Mouse (Mus musculus) regulatory T cell (primary cell): ENCODE results near the gene Ttbk1.

Experiments used
- in situ Hi-C: fragments of 300-600 bp; cut with MboI, MseI; formaldehyde crosslinking; loops from one replicate; pipeline ENCODE4 v1.15.1; 2025; ENCODE audit warnings: high pct_unique_total_duplicates

The Ttbk1 gene

DNA sequence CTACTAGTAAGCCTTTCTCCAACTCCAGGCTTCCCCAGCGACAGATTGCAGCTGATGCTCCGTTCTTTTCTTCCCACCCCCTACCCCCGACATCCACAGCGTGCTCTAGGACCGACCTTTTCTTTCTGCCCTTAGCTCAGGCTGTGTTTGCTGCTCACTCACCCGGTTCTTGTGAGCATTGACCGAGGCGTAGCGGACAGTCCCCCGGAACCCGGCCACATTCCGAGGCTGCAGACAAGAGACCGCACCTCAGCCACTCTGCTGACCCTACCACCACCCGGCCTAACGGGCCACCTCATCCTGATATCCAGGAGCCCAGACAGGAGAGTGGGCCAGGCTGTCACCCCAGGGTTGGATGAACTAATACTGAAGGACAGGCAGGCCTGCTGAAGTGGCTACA, 10.2 kb downstream of the Ttbk1 start:
- in situ Hi-C loops: no loop called here

DNA sequence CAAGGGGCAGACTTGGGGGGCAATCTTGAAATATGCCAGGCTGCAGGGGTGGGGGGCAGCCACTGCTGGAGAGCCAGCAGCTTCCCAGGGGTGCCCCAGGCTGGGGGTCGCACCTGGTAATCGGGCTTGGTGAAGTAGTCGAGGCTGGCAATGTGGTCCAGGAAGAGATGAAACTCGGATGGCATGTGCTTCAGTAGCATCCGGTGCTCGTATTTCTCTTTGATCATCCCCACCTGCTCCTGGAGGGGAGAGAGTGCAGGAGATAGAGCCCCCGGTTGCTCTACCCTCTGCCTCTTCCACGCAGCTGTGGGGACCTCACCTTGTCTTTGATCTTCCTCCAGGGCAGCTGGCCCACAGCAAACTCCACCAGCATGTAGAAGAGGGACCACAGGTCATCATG, 10.9 kb downstream of the Ttbk1 start:
- in situ Hi-C loops: no loop called here

DNA sequence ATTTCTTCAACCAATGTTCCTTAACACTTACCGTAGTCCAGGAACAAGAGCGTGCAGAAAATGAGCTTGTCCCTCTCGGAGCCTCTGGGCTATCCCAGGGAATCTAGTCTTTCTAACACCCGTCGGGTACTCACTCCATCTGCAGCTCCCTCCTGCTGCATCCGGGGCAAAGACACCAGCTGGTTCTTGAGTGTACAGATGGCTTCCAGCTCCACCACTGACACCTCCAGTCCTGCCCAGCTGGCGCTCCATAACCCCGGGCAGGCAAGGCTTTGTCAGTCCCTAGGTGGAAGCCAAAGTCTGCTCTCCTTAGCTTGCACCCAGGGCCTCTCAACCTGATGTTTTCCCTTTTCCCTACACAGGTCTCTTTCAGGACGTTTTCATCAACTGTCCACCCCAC, 19.6 kb downstream of the Ttbk1 start:
- in situ Hi-C loops: loop anchor here (10.0 kb wide), 1 partner anchor 787 kb away; no protein-coding TSS in a partner anchor

DNA sequence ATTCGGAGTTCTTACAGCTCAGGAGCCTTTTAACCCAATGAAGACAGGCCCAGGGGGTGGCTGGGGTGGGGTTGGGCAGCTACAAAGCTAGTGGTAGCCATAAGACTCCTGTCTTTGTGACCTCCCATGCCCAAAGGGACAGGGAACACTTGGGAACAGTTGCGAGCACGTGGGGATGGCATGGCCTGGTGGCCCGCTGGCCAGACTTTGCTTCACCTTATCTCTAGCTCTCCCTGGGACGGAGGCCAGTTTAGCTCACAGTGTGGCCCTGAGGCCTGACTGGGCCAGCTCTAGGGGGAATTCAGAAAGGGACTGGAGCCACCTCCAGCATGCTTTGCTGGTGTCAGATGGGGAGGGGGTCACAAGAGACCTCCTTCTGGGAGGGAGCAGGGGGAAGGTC, 25.2 kb downstream of the Ttbk1 start:
- in situ Hi-C loops: loop anchor here (10.0 kb wide), 1 partner anchor 793 kb away; no protein-coding TSS in a partner anchor

DNA sequence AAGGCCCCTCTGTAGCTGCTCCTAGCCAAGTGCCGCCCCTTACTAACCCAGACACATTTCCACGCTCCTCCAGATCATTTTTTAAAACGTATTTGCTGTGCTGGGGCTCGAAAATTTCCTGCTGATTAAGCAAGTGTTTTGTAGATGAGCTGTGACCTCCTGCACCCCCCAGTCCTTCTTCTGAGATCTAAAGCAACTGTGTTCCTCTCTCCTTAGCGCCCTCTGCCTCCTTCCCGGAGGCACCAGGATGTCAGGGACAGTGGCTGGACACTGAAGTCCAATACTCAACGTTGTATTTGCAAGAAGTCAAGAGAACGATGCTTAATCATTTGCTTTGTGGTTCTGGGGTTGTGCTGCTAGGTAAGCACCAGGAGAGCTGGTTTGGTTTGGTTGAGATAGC, 26.1 kb downstream of the Ttbk1 start:
- in situ Hi-C loops: loop anchor here (10.0 kb wide), 1 partner anchor 793 kb away; no protein-coding TSS in a partner anchor

DNA sequence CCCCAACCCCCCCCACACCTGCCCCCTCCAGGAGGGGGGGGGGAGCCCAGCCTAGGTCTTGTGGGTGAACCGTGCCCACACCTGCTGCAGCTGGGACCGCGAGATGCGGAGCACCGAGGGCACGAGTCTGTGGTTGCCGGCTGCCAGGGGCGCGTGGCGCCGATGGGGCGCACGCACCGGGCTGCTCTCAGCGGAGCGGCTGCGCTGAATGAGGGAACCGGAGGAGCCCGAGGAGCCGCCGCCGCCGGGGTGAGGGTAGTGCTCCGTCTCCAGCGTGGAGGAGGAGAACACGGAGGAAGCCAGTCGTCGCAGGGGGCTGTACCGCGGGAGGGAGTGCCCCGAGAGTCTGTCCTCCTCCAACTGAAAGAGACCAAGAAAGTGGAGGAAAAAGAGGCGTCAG, 26.8 kb downstream of the Ttbk1 start:
- in situ Hi-C loops: loop anchor here (10.0 kb wide), 1 partner anchor 794 kb away; no protein-coding TSS in a partner anchor

DNA sequence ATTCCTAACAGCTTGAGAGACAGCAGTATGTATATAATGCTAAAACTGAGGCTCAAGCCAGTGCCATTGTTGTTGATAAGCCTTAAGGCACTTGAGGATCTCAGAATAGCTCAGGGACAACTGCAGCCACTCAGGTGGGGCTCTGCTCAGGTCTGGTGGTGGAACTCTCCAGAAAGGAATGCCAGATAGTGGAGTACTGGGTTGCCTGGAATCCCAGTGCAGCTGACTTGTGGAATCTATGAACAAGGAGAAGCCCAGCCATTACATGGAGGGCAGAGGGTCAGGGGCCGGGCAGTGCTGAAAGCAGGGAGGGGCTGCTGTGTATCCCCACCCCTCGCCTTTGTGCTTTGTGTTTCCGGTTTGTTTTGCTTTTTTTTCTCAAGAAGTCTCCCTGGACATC, 29.0 kb downstream of the Ttbk1 start:
- in situ Hi-C loops: no loop called here

DNA sequence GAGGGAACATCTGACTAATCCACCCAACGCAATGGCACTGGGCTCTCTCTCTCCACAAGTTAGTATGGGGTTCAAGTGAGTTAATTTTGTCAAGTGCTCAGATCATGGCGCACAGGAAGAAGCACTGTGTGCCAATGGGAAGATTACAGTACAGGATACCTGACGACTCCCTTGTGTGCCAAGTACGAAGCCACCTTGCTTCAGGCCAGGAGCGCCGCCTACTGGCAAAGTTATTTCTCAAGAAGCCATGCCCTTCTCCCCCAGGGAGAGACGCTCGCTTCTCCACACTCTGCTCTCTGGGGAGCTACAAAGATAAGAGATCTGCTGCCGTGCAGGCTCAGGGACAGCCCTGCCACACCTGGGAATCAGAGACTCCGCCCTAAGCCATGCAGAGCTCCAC, 29.7 kb downstream of the Ttbk1 start:
- in situ Hi-C loops: no loop called here

DNA sequence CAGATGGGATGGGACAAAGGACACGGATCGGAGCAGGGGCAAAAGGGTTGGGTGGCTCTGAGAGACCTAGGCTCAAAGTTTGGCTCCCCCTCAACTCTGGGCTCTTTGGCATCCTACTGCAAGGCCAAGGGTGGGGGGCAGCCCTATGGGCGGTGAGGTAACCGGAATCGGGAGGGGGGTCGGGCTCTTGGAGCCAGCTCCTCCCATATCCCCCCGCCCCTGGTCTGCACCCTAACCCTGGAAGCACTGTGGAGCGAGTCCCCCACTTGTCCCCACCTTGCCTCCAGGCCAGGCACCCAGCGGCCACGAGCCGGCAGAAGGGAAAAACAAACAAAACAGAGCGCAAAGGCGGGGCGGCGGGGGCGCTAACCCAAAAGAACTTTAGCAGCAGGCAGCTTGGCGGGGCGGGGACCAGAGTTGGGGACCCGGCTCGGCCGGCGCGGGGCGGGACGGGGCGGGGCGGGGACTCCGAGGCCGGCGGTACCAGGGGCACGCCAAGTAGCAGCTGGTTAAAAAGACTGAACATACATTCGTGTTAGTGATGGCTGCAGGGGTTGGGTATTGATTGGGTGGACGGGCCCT, 32.3 kb downstream of the Ttbk1 start:
- in situ Hi-C loops: no loop called here

DNA sequence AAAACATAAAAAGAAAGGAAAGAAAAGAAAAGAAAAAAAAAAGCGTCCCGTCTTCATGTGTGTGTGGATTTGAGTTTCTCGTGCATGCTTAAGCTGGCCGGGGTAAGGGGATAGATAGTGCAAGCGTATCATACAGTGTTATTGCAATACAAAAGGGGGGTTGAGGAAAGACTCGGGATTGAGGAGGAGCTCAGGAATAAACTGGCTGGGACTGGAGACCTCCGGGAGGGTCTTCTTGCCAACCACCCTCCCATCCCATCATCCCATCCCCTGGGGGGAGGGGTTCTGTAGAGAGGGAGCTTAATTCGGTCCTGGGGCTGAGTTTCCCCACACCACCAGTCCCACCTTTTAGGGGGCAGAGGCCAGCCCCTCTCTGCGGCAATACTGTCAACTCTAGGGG, 32.9 kb downstream of the Ttbk1 start:
- in situ Hi-C loops: no loop called here

DNA sequence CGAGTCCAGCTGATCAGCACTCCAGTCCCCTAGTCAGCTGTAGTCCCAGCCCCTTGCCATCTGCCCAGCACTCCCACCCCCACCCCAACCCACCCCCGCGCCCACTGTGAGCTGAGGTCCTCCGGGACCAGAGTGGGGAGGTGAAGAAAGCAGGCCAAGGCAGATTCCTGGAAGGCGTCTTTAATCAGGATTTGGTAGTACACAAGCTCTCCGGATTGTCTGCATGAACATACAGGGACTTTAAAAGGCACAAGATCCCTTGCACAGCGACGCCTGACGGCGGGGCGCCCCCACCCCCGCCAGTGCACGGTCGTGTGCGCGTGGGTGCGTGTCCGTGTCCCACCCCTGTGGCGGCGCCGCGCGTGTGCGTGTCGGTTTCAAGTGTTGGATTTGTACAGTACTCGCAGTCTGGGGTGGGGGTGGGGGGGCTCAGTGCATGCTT, 33.5 kb downstream of the Ttbk1 start:
- in situ Hi-C loops: no loop called here

DNA sequence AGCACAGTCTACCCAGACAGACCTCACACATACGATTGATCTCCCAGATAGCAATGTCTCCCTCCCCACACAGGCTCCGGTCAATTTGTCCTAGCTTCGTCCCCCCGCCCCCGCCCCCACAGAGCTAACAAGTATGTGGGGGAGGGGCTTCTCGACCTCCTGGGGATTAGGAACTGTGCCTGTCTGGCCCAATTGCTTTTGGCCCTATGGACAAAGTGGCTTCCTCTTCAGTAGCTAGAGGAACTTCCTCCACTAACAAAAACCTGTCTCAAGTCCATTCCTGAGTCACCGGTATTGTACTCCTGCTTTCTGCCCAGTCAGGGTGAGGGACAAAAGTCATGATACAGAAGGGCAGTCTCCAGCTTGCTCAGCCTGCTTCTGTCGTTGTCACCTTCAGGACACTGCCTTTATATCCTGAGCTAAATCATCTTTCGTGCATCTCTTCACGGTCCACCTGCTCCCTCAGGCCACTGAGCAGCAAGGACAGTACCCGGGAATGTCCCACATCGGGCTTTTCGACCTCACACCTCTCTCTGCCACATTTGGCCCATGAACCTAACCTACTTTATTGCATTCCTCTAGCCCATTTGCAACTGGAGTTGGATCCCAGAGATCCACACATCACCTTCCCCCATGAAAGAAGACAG, 34.0 kb downstream of the Ttbk1 start:
- in situ Hi-C loops: no loop called here

DNA sequence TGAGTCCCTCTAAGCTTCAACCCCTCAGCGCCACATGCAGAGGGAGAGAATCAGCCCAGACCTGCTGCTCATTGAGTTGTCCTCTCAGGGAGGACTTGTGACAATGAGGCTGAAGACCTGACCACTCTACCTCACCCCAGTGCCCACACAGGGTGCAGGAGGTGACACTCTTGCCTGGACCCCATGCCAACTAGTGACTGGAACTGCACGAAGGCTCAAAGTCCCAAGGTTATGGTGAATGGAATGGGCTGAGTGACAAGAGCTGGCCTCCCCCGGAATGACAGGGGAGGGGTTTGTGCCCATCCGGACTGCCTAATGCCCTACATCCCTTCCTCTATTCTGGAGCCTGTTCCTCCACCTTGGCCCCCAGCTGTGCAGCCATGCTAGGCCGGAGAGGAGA, 34.8 kb downstream of the Ttbk1 start:
- in situ Hi-C loops: no loop called here

DNA sequence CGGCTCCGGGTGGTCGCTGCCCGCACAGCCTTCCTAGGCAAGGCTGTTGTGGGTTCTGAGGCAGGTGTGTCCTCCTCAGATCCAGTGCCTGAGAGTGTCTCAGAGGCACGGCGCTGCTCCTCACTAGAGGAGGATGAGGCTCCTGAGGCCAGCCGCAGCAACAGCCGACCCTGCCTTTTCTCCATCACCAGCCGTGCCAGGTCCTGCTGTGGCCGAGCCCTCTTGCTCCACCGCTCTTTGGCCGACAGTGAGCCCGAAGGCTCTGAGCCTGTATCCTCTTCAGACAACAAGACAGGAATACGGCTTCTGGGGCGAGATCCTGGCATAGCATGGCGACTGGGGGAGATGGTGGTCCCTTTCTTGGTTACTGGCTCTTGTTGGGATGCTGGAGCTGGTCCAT, 41.2 kb downstream of the Ttbk1 start:
- in situ Hi-C loops: no loop called here

DNA sequence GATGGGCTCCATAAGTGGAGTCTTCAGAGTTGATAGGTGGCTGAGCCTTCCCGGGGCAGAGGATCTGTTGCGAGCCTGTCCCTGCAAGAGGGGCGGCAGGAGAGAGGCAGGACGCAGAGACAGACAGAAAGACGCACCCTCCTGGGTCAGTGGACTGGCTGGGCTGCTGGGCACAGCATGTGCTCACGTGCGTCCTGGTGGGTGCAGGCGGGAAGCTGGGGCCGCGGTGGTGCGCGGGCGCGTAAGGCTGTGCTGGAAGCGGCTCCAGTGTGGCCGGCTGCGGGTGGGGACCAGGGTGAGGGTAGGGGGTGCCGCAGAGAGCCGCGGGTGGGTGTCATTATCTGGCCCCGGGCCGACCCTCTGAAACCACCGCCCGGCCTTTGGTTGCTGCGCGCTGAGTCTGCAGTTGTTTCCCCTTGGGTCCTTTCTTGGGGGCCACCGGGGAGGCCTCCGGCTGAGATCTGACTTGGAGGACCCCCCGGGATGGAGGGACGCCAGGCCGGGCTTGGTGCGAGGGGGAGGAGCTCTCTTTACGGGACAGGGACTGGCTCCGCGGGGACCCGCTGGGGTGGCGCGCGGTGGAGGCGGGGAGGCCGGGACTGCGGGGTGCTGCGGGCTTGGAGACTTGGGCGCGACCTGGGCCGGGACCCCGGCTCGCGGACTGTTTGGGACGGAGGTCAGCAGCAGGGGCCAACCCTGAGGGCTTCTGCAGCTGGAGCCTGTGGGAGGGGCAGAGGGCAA, 42.5 kb downstream of the Ttbk1 start:
- in situ Hi-C loops: loop anchor here (5.0 kb wide), 1 partner anchor 438 kb away; no protein-coding TSS in a partner anchor

DNA sequence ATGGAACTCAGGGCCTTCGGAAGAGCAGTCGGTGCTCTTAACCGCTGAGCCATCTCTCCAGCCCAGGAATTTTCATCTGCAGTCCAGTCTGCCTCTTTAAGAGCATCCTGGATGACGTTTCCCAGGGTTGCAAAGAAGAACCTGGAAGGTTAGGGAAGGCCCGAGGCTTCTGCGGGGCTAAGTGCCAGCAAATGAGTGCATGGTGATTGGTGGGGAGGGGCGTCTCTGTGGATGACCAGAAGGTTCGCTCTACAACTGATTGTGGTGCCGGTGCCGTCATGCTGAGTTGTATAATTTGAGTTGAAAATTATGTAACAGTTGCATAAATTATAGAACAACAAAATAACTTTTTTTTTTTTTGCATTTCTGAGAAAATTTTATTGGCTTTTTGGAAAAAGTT, 48.3 kb downstream of the Ttbk1 start:
- in situ Hi-C loops: no loop called here

DNA sequence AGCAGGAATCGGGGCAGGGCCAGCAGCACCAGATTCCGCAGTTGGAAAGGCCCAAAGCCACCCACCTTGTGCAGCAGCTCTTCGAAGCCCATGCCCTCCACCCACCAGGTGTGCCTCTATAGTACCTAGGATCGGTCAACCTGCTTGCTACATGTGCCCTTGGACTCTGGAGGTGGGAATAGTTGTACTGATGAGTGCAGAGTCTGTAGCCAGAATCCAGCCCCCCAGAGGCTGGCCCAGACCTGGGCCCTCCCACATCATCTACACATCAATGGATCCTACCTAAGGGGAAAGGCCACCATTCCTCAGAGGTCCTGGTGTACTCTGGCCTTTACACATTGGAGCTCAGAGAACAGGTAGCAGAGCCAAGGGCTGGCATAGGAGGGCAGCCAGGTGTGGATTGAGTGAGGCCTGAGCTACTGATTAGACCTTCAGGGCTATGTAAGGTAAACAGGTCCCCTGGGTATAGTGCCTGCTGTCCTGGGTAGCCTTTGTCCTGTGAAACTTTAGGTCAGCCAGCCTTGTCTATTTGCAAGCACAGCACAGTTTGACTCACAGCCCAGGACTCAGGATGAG, 49.1 kb downstream of the Ttbk1 start, which contains the start of gene Slc22a7:
Slc22a7 (minus strand) TSS at position 160 of the 576 bp plus-strand sequence.
- in situ Hi-C loops: no loop called here

DNA sequence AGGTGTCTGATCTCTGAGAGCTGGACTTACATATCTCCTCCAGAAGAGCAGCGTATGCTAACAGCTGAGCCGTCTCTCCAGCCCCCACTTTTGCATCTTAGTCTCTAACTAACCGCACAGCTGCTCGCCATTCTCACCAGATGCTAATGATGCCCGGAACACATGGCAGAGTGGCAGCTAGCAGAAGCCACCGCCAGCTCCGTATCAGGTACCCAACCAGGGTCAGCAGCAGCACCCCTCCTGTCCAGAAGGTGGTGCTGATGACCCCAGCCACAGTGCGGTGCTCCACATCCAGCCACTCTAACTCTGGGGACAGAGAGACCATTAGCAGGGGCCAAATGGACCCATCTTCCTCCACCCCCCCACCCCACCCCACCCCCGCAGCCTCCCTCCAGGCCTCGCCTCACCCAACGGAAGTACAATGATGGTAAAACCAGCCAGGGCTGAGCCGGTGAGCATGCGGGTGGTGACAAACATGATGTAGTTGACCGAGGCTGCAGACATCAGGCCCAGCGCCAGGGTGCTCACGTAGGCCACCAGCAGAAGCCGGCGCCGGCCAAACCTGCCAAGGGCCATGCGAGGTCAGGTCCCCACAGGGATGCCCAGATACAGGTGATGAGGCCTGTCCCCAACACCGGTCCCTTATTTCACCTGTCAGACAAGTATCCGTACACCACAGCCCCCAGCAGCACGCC, 50.7 kb downstream of the Ttbk1 start:
- in situ Hi-C loops: no loop called here

DNA sequence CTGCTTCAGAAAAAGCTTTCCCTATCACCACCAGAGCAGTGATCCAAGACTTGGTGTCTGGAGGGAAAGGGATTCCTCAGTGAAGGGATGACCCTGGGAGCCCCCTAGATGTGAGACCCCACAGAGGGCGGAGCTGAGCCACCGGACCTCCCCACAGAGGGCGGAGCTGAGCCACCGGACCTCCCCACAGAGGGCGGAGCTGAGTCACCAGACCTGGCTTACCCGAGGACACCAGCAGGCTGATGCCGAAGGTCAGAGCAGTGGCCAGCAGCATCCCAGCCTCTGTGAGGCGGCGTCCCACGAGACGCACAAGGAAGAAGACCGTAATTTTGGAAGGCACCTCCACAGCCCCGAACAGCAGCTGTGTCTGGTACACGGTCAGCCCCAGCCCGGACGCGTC, 53.8 kb downstream of the Ttbk1 start:
- in situ Hi-C loops: loop anchor here (5.0 kb wide), 1 partner anchor 81 kb away; no protein-coding TSS in a partner anchor

DNA sequence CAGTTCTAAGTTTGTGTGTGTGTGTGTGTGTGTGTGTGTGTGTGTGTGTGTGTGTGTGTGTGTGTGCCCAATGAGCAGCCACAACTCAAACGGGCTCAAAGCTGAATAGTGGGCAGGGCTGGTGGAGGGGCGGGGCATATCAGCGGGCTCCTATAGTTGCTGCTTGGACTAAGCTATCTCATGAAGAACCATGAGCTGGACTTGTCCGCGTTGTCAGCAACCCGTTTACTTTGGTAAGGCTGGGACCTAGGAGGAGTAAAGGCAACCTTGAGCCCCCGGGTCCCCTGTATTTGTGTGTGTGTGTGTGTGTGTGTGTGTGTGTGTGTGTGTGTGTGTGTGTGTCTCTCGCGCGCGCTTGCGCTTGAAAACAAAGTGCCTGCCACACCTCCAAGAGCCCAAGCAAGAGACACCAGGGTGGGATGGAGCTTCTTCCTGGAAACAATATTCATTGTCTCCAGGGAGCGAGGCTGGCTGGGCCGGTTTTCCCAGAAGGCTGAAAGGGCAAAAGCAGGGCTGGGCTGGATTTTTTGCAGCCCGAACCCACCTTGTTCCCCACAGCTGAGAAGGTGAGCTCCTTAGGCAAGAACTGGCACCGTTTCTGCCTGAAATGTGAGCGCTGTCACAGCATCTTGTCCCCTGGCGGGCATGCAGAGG, 58.6 kb downstream of the Ttbk1 start, which contains the start of gene Crip3:
Crip3 (plus strand) TSS at position 166 of the 654 bp plus-strand sequence.
- in situ Hi-C loops: no loop called here

DNA sequence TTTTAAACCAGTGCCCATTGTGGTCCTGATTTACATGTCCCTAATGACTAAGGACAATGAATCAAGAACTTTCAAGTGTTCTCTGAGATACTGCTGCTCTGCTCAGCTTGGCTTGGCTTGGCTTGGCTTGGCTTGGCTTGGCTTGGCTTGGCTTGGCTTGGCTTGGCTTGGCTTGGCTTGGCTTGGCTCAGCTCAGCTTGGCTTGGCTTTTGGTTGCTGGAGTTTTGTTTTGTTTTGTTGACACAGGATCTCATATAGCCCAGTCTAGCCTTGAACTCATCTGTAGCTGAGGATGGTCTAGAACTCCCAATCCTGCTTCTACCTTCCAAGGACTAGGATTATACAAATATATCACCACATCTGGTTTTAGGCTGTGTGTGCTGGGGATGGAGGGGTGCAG, 61.0 kb downstream of the Ttbk1 start:
- in situ Hi-C loops: no loop called here
